Mouse (Mus musculus): Measurements from ENCODE around the gene Klf7. TPM values are rescaled to one million over a fixed set of nuclear protein-coding genes. Genes with fewer than 3 reads are reported as not detected.

Gene Klf7
- polyA plus RNA-seq, 1 experiment, result 2.7 TPM

GRCm38 (mm10) chr1:64035804-64036203 is 86.3 kb downstream of the Klf7 start:
- DNase-seq (ENCODE audit: low read depth, low spot score), result no peak
- 60% methylated on average over 7 of the region's 7 CpGs for WGBS

DNA sequence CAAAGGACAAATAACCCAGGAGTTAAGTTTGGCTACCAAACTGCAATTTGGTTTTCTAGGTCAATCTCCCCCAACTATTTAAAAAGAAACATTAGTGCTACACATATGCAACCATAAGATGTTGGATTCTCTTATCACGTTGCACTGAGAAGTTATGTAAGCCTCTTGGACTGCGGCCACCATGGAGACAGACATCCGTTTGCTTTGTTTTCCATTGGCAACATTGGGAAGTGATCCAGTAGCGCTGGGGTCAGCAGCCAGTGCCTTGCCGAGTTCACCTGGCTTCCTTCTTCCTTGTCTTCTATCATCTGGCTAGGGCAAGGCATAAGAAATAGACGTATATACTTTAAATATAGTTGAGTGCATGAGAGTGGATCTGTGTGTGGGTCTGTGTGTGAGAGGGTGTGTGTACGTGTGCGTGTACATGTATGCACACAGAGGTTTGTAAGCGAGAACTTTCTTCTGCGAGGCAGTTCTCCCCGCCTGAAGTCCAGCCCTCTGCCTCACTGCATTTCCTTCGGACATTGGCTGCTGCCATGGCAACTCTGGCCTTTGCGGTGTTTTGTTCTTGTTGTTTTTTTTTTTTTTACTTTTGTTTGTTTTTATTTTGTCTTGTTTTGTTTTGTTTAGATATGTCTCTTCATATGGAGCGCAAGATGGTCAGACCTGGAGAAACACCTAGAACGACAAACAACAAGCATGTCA is 86.8 kb downstream of the Klf7 start:
- 65% methylated on average over 15 of the region's 15 CpGs for WGBS
- no peak for DNase-seq (ENCODE audit: low read depth, low spot score)

DNA sequence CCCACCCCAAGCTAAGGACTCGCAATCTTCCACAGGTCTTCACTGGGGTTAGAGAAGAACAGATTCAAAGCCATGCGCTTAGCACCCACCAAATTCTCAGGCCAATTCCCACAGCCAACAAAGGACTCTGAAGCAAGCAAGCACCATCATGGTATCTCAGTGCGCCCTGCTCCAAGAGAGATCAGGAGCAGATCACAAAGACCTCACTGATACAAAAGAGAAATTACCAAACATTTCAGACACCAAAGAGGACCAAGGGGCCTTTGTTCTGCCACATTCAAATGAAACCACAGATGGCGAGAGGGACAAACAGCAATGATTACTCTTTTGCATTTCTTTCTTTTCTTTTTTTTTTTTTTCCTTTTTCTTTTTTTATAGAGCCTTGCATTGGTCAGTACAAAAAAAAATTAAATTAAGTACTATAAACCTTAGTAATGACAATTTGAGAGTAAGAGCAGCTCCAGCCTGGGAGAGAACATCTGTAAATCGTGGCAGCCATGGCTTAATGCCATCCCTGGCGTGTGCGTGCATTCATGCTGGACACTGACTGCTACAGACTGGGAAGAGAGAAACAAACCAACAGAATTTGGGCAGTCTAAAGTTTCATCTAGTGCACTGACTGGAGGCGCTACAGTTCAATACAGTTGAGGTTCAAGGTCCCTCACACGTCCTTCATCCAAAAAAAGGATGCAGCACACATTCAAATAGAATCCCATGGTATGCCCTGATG is 89.4 kb downstream of the Klf7 start:
- 92% methylated on average over 9 of the region's 9 CpGs for WGBS
- no peak for DNase-seq (ENCODE audit: low read depth, low spot score)

GRCm38 (mm10) chr1:64021986-64022385 is 100.1 kb downstream of the Klf7 start:
- 64% methylated on average over 3 of the region's 3 CpGs for WGBS
- no peak for DNase-seq (ENCODE audit: low read depth, low spot score)

- no peak for DNase-seq (ENCODE audit: low read depth, low spot score)
- 29% methylated on average over 19 of the region's 19 CpGs for WGBS
Observed at GRCm38 (mm10) chr1:64020672-64021635, 101.1 kb downstream of the Klf7 start.

DNA sequence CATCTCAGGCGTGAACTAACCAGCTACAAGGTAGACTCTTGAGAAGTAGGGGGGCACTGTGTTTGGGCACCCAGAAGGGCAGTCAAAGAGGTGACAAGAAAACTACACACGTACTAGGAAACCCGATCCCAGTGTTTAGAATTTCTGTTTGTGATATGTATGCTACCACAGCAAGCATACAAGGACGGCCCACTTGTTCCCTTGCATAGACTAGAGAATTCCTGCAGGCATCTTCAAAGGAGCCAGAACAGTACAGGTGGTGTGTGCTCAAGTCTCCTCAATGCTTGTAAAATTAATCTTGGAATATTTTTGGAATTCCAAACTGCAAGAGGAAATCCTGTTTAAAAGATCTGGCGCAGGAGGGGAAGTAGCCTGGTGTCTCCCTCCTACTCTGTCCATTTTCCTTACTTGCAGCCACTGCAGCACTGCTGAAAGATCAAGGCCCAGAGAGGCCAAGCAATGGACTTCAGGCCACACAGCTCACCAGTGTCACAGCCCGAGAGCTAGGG is 102.9 kb downstream of the Klf7 start:
- WGBS, result 76% methylated on average over 6 of the region's 6 CpGs
- no peak for DNase-seq (ENCODE audit: low read depth, low spot score)

DNA sequence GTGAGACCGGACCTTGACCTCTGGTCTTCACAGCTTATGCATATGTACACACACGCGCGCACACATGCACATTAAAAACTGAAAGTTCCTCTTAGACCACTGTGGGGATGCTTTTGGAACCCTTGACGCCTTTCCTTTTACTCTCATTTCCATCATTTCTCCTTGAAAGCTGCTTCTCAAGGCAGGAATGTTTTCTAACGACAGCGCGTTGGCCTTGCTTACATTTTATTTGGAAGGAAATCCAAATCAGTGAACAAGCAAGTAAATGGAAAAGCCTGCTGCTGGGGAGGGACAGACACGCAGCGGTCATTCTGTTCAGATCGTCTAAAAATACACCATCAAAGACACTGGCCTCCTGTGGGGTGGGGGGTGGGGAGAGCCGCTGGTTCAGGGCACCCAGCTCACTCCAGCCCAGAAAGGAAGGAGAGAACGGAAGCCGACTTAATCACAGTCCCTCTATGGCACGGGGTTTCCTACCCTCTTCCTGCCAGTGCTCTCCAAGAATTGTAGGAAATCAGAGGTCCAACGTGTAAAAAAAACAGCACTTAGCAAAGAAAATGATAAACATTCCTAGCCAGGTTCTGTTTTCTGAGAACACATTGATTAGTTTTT is 103.5 kb downstream of the Klf7 start:
- no peak for DNase-seq (ENCODE audit: low read depth, low spot score)
- 47% methylated on average over 16 of the region's 16 CpGs for WGBS

DNA sequence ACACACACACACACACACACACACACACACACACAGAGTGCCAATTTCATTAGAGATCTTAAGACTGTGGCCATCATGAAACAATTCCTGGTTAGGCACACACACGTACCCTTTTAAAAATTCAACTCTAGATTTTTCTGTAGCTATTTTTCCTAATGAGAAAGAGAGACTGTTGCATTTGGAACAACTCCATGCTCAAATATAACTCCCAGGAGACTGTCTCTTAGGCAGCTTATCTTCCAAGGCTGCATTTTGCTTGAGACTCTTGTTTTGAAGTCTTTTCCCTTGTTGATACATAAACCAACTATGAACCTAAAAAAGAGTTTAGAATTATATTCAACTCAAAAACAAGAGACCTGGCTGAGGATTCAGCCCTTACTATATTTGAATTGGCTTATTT is 108.0 kb downstream of the Klf7 start:
- WGBS, result 85% methylated on average over 1 of the region's 1 CpGs
- no peak for DNase-seq (ENCODE audit: low read depth, low spot score)

GRCm38 (mm10) chr1:64008994-64009393 is 113.1 kb downstream of the Klf7 start:
- whole genome bisulfite sequencing, result 83% methylated on average over 2 of the region's 2 CpGs
- DNase-seq (ENCODE audit: low read depth, low spot score), result no peak

- no peak for DNase-seq (ENCODE audit: low read depth, low spot score)
Observed at GRCm38 (mm10) chr1:64008031-64008430, 114.1 kb downstream of the Klf7 start.

- DNase-seq (ENCODE audit: low read depth, low spot score), result no peak
- 74% methylated on average over 2 of the region's 2 CpGs for WGBS
Observed at GRCm38 (mm10) chr1:64005194-64005593, 116.9 kb downstream of the Klf7 start.

GRCm38 (mm10) chr1:64003525-64004291 is 118.4 kb downstream of the Klf7 start:
- WGBS, result 48% methylated on average over 9 of the region's 9 CpGs
- no peak for DNase-seq (ENCODE audit: low read depth, low spot score)

GRCm38 (mm10) chr1:64002036-64002435 is 120.0 kb downstream of the Klf7 start:
- DNase-seq (ENCODE audit: low read depth, low spot score), result no peak
- WGBS, result 87% methylated on average over 6 of the region's 6 CpGs

- WGBS, result 75% methylated on average over 2 of the region's 2 CpGs
- no peak for DNase-seq (ENCODE audit: low read depth, low spot score)
Observed at GRCm38 (mm10) chr1:64000597-64000996, 121.5 kb downstream of the Klf7 start.

DNA sequence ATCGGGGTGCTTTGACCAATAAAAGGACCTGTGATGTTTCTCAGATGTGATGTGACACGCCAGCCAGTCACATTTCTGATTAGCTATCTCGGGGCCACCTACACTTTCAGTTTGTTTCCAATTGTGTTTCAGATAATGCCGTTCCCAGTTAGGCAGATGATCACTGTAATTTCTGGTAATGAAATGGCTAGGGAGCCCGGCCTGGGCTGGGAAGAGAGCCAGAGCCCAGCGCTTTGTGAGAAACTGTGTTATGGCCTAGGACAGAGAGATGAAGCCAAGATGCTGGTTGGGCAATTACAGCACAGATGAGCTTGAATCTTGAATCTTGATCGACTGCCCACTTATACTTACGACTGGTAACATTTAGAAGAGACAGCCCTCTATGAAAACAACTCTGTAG is 122.6 kb downstream of the Klf7 start:
- no peak for DNase-seq (ENCODE audit: low read depth, low spot score)
- WGBS, result 83% methylated on average over 8 of the region's 8 CpGs

GRCm38 (mm10) chr1:63998901-63999300 is 123.2 kb downstream of the Klf7 start:
- DNase-seq (ENCODE audit: low read depth, low spot score), result no peak
- 76% methylated on average over 4 of the region's 4 CpGs for WGBS

GRCm38 (mm10) chr1:63998139-63998538 is 123.9 kb downstream of the Klf7 start:
- DNase-seq (ENCODE audit: low read depth, low spot score), result no peak
- 80% methylated on average over 2 of the region's 2 CpGs for WGBS

GRCm38 (mm10) chr1:63995828-63996227 is 126.3 kb downstream of the Klf7 start:
- 25% methylated on average over 4 of the region's 4 CpGs for WGBS
- DNase-seq (ENCODE audit: low read depth, low spot score), result no peak

DNA sequence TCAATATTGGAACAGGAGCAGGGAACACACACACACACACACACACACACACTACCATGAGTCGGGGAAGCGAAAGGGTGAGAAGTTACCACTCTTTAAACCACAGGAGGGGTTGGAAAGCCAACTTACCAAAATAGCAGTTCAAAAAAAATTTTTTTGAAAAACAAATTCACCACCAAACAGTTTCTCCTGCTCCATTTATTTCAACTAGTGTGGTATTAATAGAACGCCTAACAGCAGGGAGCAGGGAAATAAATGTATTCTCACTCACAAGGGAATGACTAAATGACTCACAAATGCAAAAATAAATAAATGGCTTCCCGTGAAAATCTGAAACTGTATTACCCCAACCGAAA is 127.0 kb downstream of the Klf7 start:
- 45% methylated on average over 5 of the region's 5 CpGs for WGBS
- no peak for DNase-seq (ENCODE audit: low read depth, low spot score)
